Mouse (Mus musculus) liver, embryonic 15.5 days (tissue): ENCODE results near the gene Hykk. TPM values are rescaled to one million over a fixed set of nuclear protein-coding genes. Genes with fewer than 3 reads are reported as not detected.

Experiments used
- ATAC-seq: fragments of 200-750 bp; cut with Nextera tagmentation; 2 replicates; pipeline ENCODE4 v1.8.0; 2017; ENCODE audit warnings: moderate number of reproducible peaks, mild to moderate bottlenecking, moderate library complexity; ENCODE audit not compliant: insufficient read depth
- H3K27ac ChIP-seq: fragments of 300-500 bp; sonication (generic); replicated peaks from 2 replicates; pipeline ENCODE4 v1.5.1; 2015; ENCODE audit warnings: mild to moderate bottlenecking, inconsistent platforms
- H3K27me3 ChIP-seq: fragments of 300-500 bp; sonication (generic); 2 replicates; pipeline ENCODE4 v1.6.1; 2015; ENCODE audit warnings: mild to moderate bottlenecking, inconsistent platforms
- H3K36me3 ChIP-seq: fragments of 300-500 bp; sonication (generic); replicated peaks from 2 replicates; pipeline ENCODE4 v1.6.1; 2015; ENCODE audit warnings: moderate library complexity, mild to moderate bottlenecking, inconsistent platforms
- H3K4me1 ChIP-seq: fragments of 300-500 bp; sonication (generic); replicated peaks from 2 replicates; pipeline ENCODE4 v1.6.1; 2015; ENCODE audit warnings: inconsistent platforms
- H3K4me2 ChIP-seq: fragments of 300-500 bp; sonication (generic); 2 replicates; pipeline ENCODE4 v1.6.1; 2015; ENCODE audit warnings: moderate library complexity, mild to moderate bottlenecking, inconsistent platforms
- H3K4me3 ChIP-seq: fragments of 300-500 bp; sonication (generic); replicated peaks from 2 replicates; pipeline ENCODE4 v1.5.1; 2015; ENCODE audit warnings: mild to moderate bottlenecking, inconsistent platforms
- H3K9ac ChIP-seq: fragments of 300-500 bp; sonication (generic); 2 replicates; pipeline ENCODE4 v1.6.1; 2015; ENCODE audit warnings: moderate library complexity, mild to moderate bottlenecking, inconsistent platforms
- H3K9me3 ChIP-seq: fragments of 300-500 bp; sonication (generic); replicated peaks from 2 replicates; pipeline ENCODE4 v1.6.1; 2016; ENCODE audit warnings: inconsistent platforms
- WGBS: fragments of 180-500 bp; shearing (Covaris S2); methylation state at CpG from one replicate; pipeline ENCODE4 v1.1.7; 2015; ENCODE audit warnings: mixed read lengths; ENCODE audit not compliant: insufficient replicate concordance; 5-methylcytosine and 5-hydroxymethylcytosine counted together
- polyA plus RNA-seq: library from polyadenylated mRNA; unstranded; fragments of >200 nt; fragmentation: Nextera tagmentation; extraction: Ambion mirVana; gene quantifications from 2 replicates; pipeline ENCODE4 v1.2.1, GENCODE M21; 2015

Gene Hykk
- polyA plus RNA-seq, 1 experiment from 2014 or later = 2.6 TPM

- H3K9ac ChIP-seq = no peak within 1 kb of the TSS
- no peaks in the 10 kb centered on the region for H3K36me3 ChIP-seq
- no peak for ATAC-seq
- peak within 1 kb of the TSS; percentile 55 for H3K4me3 ChIP-seq
- H3K27ac ChIP-seq = no peak within 1 kb of the TSS
- peaks cover 11% of the 10 kb centered on the region for H3K4me1 ChIP-seq
- H3K9me3 ChIP-seq = no peaks in the 10 kb centered on the region
- peaks cover 73% of the 10 kb centered on the region for H3K27me3 ChIP-seq
- peak within 1 kb of the TSS; percentile 80 for H3K4me2 ChIP-seq
- WGBS = 56% methylated on average over 8 of the region's 8 CpGs
Observed at GRCm38 (mm10) chr9:54980674-54981073, 63.6 kb downstream of the Hykk start, which contains the start of gene Chrna5. Chrna5 (plus strand) TSS chr9:54980880.

GRCm38 (mm10) chr9:54981291-54982191 lies 64.5 kb downstream of the Hykk start:
- under 1% methylated on average over 85 of the region's 85 CpGs for WGBS
- Histone ChIP-seq H3K9me3 (no peaks in the 10 kb centered on the region), H3K27ac (no peak overlapping the region), H3K36me3 (no peaks in the 10 kb centered on the region), H3K4me1 (peaks cover 11% of the 10 kb centered on the region), H3K4me3 (peak overlapping the region; percentile 55), H3K4me2 (peak overlapping the region; percentile 80), H3K27me3 (peaks cover 72% of the 10 kb centered on the region), H3K9ac (no peak overlapping the region)
- no peak for ATAC-seq

- 8% methylated on average over 7 of the region's 7 CpGs for WGBS
- H3K4me2 ChIP-seq = no peak overlapping the region
- H3K27me3 ChIP-seq = peaks cover 65% of the 10 kb centered on the region
- no peaks in the 10 kb centered on the region for H3K9me3 ChIP-seq
- no peaks in the 10 kb centered on the region for H3K36me3 ChIP-seq
- H3K4me1 ChIP-seq = peaks cover 11% of the 10 kb centered on the region
- ATAC-seq = no peak
- no peak overlapping the region for H3K27ac ChIP-seq
- H3K4me3 ChIP-seq = no peak overlapping the region
- no peak overlapping the region for H3K9ac ChIP-seq
Observed at GRCm38 (mm10) chr9:54982401-54982800, 65.3 kb downstream of the Hykk start.

GRCm38 (mm10) chr9:54990362-54990761 lies 73.3 kb downstream of the Hykk start:
- H3K36me3 ChIP-seq = no peaks in the 10 kb centered on the region
- no peaks in the 10 kb centered on the region for H3K4me1 ChIP-seq
- ATAC-seq = no peak
- H3K4me2 ChIP-seq = no peak overlapping the region
- H3K27ac ChIP-seq = no peak overlapping the region
- H3K27me3 ChIP-seq = peaks cover 13% of the 10 kb centered on the region; the same call in 1 of the 2 replicates
- H3K9me3 ChIP-seq = no peaks in the 10 kb centered on the region
- no peak overlapping the region for H3K4me3 ChIP-seq
- no peak overlapping the region for H3K9ac ChIP-seq
- WGBS = 49% methylated on average over 3 of the region's 3 CpGs

DNA sequence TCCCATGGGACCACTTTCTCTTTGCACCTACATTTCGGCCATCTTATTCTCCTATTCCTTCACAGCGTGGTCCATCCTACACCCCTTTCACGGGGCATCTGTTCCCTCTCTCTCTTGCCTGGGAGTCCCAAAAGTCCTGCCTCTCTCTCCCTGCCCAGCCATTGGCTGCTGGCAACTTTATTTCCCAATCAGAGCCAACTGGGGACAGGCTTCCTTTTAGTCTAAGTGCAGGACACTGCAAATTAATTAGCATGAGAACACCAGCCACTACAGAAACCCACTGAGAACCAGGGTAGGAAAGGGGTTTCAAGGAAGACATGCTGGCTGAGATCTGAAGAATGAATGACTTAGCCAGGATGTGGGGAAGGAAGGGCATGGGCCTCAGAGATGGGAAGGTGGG lies 77.3 kb downstream of the Hykk start:
- Histone ChIP-seq H3K9me3 (no peaks in the 10 kb centered on the region), H3K4me2 (no peak overlapping the region), H3K4me1 (0 out of 2 replicates have a peak, but pooled peaks cover 4% of the 10 kb centered on the region), H3K9ac (no peak overlapping the region), H3K27ac (no peak overlapping the region), H3K4me3 (no peak overlapping the region), H3K36me3 (no peaks in the 10 kb centered on the region), H3K27me3 (peaks cover 16% of the 10 kb centered on the region; the same call in 1 of the 2 replicates)
- no peak for ATAC-seq
- WGBS = 41% methylated on average over 3 of the region's 3 CpGs

DNA sequence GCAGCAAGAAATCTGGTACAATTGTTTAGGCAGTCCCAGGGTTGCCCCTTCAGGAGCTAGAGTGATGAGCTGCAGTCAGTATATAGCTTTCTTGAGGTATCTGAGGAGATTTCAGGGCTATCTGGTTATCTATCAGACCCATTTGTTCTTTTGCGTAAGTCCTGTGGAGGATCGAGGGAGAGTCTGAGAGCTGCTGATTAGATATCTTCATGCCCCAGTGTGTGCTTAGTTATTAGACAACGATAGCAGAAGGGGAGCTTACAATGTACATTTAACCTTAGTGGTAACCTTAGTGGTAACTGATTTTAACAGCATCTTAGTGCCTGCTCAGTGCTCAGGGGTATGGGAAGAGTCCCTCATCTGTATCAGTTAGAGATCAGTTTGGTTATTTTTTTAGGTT lies 78.6 kb downstream of the Hykk start:
- Histone ChIP-seq H3K4me2 (no peak overlapping the region), H3K27ac (no peak overlapping the region), H3K9me3 (no peaks in the 10 kb centered on the region), H3K36me3 (no peaks in the 10 kb centered on the region), H3K4me1 (0 out of 2 replicates have a peak, but pooled peaks cover 4% of the 10 kb centered on the region), H3K9ac (no peak overlapping the region), H3K4me3 (no peak overlapping the region), H3K27me3 (peaks cover 16% of the 10 kb centered on the region; the same call in 1 of the 2 replicates)
- 18% methylated on average over 3 of the region's 3 CpGs for WGBS
- peak; percentile 49 for ATAC-seq

Other genes starting within 250 kb of the Hykk start
- 21.5 and 23.0 TPM in 2 replicates for gene Dnaja4, start 218.4 kb upstream of the Hykk start, polyA plus RNA-seq
- 75.3 and 80.3 TPM in 2 replicates for gene Wdr61, start 182.8 kb upstream of the Hykk start, polyA plus RNA-seq
- 0.84 and 1.1 TPM in 2 replicates for gene Crabp1, start 152.5 kb upstream of the Hykk start, polyA plus RNA-seq
- 8.3 and 8.8 TPM in 2 replicates for gene Ireb2, start 53.5 kb upstream of the Hykk start, polyA plus RNA-seq
- 135 and 138 TPM in 2 replicates for gene Psma4, start 33.5 kb downstream of the Hykk start, polyA plus RNA-seq
- 0.31 and 0.41 TPM in 2 replicates for gene AY074887, start 33.7 kb downstream of the Hykk start, polyA plus RNA-seq
- gene Chrna5, start 63.6 kb downstream of the Hykk start, polyA plus RNA-seq = 0.05 TPM in 1 of 2 replicates, not detected in the other
- 0.08 TPM in 1 of 2 replicates, not detected in the other for gene Chrna3, start 109.3 kb downstream of the Hykk start, polyA plus RNA-seq
- gene Chrnb4, start 131.5 kb downstream of the Hykk start, polyA plus RNA-seq = not detected in 2 replicates
- gene Ube2q2, start 231.6 kb downstream of the Hykk start, polyA plus RNA-seq = 10.9 and 12.1 TPM in 2 replicates